Mouse (Mus musculus): Measurements from ENCODE around the gene Dmgdh.

- TF ChIP-seq GATA1 (IDR thresholded peaks at IDR 0.05; ENCODE audit: low read depth, low read length) (no peak), POLR2A (IDR thresholded peaks at IDR 0.05; ENCODE audit: control insufficient read depth in 1 of 2, insufficient read depth in 1 of 2, low read depth in 1 of 2, low read length in 2 of 2, poor library complexity in 1 of 2) (no peak), MAZ (IDR thresholded peaks at IDR 0.05; ENCODE audit: low read depth, low read length) (no peak), ZMIZ1 (IDR thresholded peaks at IDR 0.05; ENCODE audit: low read depth, low read length) (no peak), CTCF (IDR thresholded peaks at IDR 0.05 in 2 of 3, conservative IDR thresholded peaks at IDR 0.05 in 1 of 3; ENCODE audit: control insufficient read depth in 1 of 3, insufficient read depth in 1 of 3, low read depth in 2 of 3, low read length in 3 of 3, poor library complexity in 1 of 3, severe bottlenecking in 1 of 3) (no peak), GABPA (IDR thresholded peaks at IDR 0.05; ENCODE audit: low read depth, low read length) (no peak), SMC3 (IDR thresholded peaks at IDR 0.05; ENCODE audit: low read depth, low read length) (no peak)
Measured at GRCm38 (mm10) chr13:93758149-93758898, 84.1 kb downstream of the Dmgdh start.

Data from MEL (cell line).